Mouse (Mus musculus) stomach, embryonic 14.5 days (tissue): ENCODE measurements around the gene Klhdc8a. TPM values are rescaled to one million over a fixed set of nuclear protein-coding genes. Genes with fewer than 3 reads are reported as not detected.

Experiments used
- ATAC-seq: fragments of 200-750 bp; cut with Nextera tagmentation; 2 replicates; pipeline ENCODE4 v1.8.0; 2017; ENCODE audit warnings: low read depth, moderate TSS enrichment; ENCODE audit not compliant: insufficient number of reproducible peaks, insufficient read depth, low FRiP score
- H3K27ac ChIP-seq: fragments of 300-500 bp; sonication (generic); 2 replicates; pipeline ENCODE4 v1.5.1; 2014; ENCODE audit warnings: mild to moderate bottlenecking, low read length, moderate library complexity, mixed read lengths
- H3K27me3 ChIP-seq: fragments of 300-500 bp; sonication (generic); 2 replicates; pipeline ENCODE4 v1.6.1; 2014; ENCODE audit warnings: low read length, control low read depth, mixed read lengths; ENCODE audit not compliant: control insufficient read depth, insufficient read depth
- H3K36me3 ChIP-seq: fragments of 300-500 bp; sonication (generic); 2 replicates; pipeline ENCODE4 v1.6.1; 2014; ENCODE audit warnings: mild to moderate bottlenecking, control low read depth, low read length, moderate library complexity, mixed read lengths; ENCODE audit not compliant: control insufficient read depth, insufficient read depth
- H3K4me1 ChIP-seq: fragments of 300-500 bp; sonication (generic); 2 replicates; pipeline ENCODE4 v1.6.1; 2014; ENCODE audit warnings: low read length, control low read depth, mixed read lengths; ENCODE audit not compliant: control insufficient read depth, insufficient read depth
- H3K4me2 ChIP-seq: fragments of 300-500 bp; sonication (generic); replicated peaks from 2 replicates; pipeline ENCODE4 v1.6.1; 2014; ENCODE audit warnings: low read depth, low read length, control low read depth
- H3K4me3 ChIP-seq: fragments of 300-500 bp; sonication (generic); 2 replicates; pipeline ENCODE4 v1.5.1; 2014; ENCODE audit warnings: low read depth, low read length, control low read depth
- H3K9ac ChIP-seq: fragments of 300-500 bp; sonication (generic); replicated peaks from 2 replicates; pipeline ENCODE4 v1.6.1; 2014; ENCODE audit warnings: low read depth, mild to moderate bottlenecking, control low read depth, low read length, moderate library complexity, mixed read lengths
- H3K9me3 ChIP-seq: fragments of 300-500 bp; sonication (generic); 2 replicates; pipeline ENCODE4 v1.6.1; 2016; ENCODE audit warnings: low read depth, low read length, control low read depth; ENCODE audit not compliant: control insufficient read depth
- WGBS: fragments of 180-500 bp; shearing (Covaris S2); extraction: QIAGEN DNeasy Blood & Tissue Kit; methylation state at CpG from one replicate; pipeline ENCODE4 v1.1.7; 2014; 5-methylcytosine and 5-hydroxymethylcytosine counted together
- polyA plus RNA-seq: library from polyadenylated mRNA; unstranded; fragments of >200 nt; fragmentation: Nextera tagmentation; extraction: Ambion mirVana; gene quantifications from 2 replicates; pipeline ENCODE4 v1.2.1, GENCODE M21; 2014

Gene Klhdc8a
- polyA plus RNA-seq, 1 experiment from 2014 or later = not detected

- no peak for ATAC-seq
- H3K9me3 ChIP-seq = peaks cover 4% of the 10 kb centered on the region; the same call in 1 of the 2 replicates
- peaks cover 21% of the 10 kb centered on the region for H3K36me3 ChIP-seq
- H3K27me3 ChIP-seq = no peaks in the 10 kb centered on the region
- no peak overlapping the region for H3K9ac ChIP-seq
- H3K4me3 ChIP-seq = no peak overlapping the region
- WGBS = 54% methylated on average over 6 of the region's 6 CpGs
- H3K4me1 ChIP-seq = no peaks in the 10 kb centered on the region
- H3K27ac ChIP-seq = no peak overlapping the region
- H3K4me2 ChIP-seq = no peak overlapping the region
Measured at GRCm38 (mm10) chr1:132355162-132355601, 56.8 kb downstream of the Klhdc8a start.

GRCm38 (mm10) chr1:132355841-132356242 is 57.4 kb downstream of the Klhdc8a start:
- H3K9ac ChIP-seq = no peak overlapping the region
- H3K4me1 ChIP-seq = no peaks in the 10 kb centered on the region
- WGBS = under 1% methylated on average over 3 of the region's 3 CpGs
- no peak overlapping the region for H3K4me2 ChIP-seq
- no peak overlapping the region for H3K27ac ChIP-seq
- peak; percentile 42; the same call in 1 of the 2 replicates for ATAC-seq
- no peak overlapping the region for H3K4me3 ChIP-seq
- H3K9me3 ChIP-seq = peaks cover 3% of the 10 kb centered on the region; the same call in 1 of the 2 replicates
- H3K36me3 ChIP-seq = peaks cover 28% of the 10 kb centered on the region
- H3K27me3 ChIP-seq = no peaks in the 10 kb centered on the region

- Histone ChIP-seq H3K4me1 (no peaks in the 10 kb centered on the region), H3K4me2 (no peak overlapping the region), H3K27me3 (no peaks in the 10 kb centered on the region), H3K9ac (no peak overlapping the region), H3K27ac (no peak overlapping the region), H3K9me3 (no peaks in the 10 kb centered on the region), H3K36me3 (peaks cover 32% of the 10 kb centered on the region), H3K4me3 (no peak overlapping the region)
- 72% methylated on average over 1 of the region's 1 CpGs for WGBS
- ATAC-seq = no peak
Measured at GRCm38 (mm10) chr1:132356841-132357240, 58.4 kb downstream of the Klhdc8a start.

Other genes with a start within 250 kb of the Klhdc8a start
- 14.5 and 16.5 TPM in 2 replicates for gene Mfsd4a, start 230.6 kb upstream of the Klhdc8a start, polyA plus RNA-seq
- 3.9 and 5.5 TPM in 2 replicates for gene Cdk18, start 158.9 kb upstream of the Klhdc8a start, polyA plus RNA-seq
- gene Lemd1, start 107.2 kb upstream of the Klhdc8a start, polyA plus RNA-seq = 0.27 TPM in 1 of 2 replicates, not detected in the other
- gene AC124108.1, start 107.2 kb upstream of the Klhdc8a start, polyA plus RNA-seq = 0.06 and 0.27 TPM in 2 replicates
- not detected in 2 replicates for gene Gm10188, start 68.9 kb upstream of the Klhdc8a start, polyA plus RNA-seq
- gene Nuak2, start 17.5 kb downstream of the Klhdc8a start, polyA plus RNA-seq = 4.2 and 4.5 TPM in 2 replicates
- 7.1 and 7.2 TPM in 2 replicates for gene Tmcc2, start 92.7 kb downstream of the Klhdc8a start, polyA plus RNA-seq
- gene Dstyk, start 118.9 kb downstream of the Klhdc8a start, polyA plus RNA-seq = 17.3 and 20.9 TPM in 2 replicates
- gene Rbbp5, start 178.7 kb downstream of the Klhdc8a start, polyA plus RNA-seq = 40.2 and 43.8 TPM in 2 replicates
- 2.0 and 2.3 TPM in 2 replicates for gene Tmem81, start 207.6 kb downstream of the Klhdc8a start, polyA plus RNA-seq
- 0.67 and 0.73 TPM in 2 replicates for gene Cntn2, start 244.6 kb downstream of the Klhdc8a start, polyA plus RNA-seq